Mouse (Mus musculus) lung, postnatal 0 days (tissue): Measurements from ENCODE around the gene Smg1. TPM values are rescaled to one million over a fixed set of nuclear protein-coding genes. Genes with fewer than 3 reads are reported as not detected.
A peak's percentile ranks its signal among the peaks of the same experiment; 100 is the strongest.

Experiments used
- ATAC-seq: fragments of 200-750 bp; cut with Nextera tagmentation; 2 replicates; pipeline ENCODE4 v1.8.0; 2017; ENCODE audit warnings: moderate library complexity
- DNase-seq: peaks from one replicate; pipeline ENCODE4 v3.0.0-alpha.2; 2016; ENCODE audit warnings: low spot score
- H3K27ac ChIP-seq: fragments of 300-500 bp; sonication (generic); 2 replicates; pipeline ENCODE4 v1.5.1; 2014; ENCODE audit warnings: antibody characterized with exemption, mild to moderate bottlenecking, low read length, mixed read lengths
- H3K27me3 ChIP-seq: fragments of 300-500 bp; sonication (generic); replicated peaks from 2 replicates; pipeline ENCODE4 v1.6.1; 2014; ENCODE audit warnings: low read length, mixed read lengths; ENCODE audit not compliant: insufficient read depth
- H3K36me3 ChIP-seq: fragments of 300-500 bp; sonication (generic); 2 replicates; pipeline ENCODE4 v1.6.1; 2014; ENCODE audit warnings: low read length, mixed read lengths; ENCODE audit not compliant: insufficient read depth
- H3K4me1 ChIP-seq: fragments of 300-500 bp; sonication (generic); 2 replicates; pipeline ENCODE4 v1.6.1; 2014; ENCODE audit warnings: antibody characterized with exemption, low read depth, low read length, mixed read lengths; ENCODE audit not compliant: insufficient read depth
- H3K4me2 ChIP-seq: fragments of 300-500 bp; sonication (generic); replicated peaks from 2 replicates; pipeline ENCODE4 v1.6.1; 2014; ENCODE audit warnings: low read depth, mild to moderate bottlenecking, low read length, moderate library complexity, mixed read lengths
- H3K4me3 ChIP-seq: fragments of 300-500 bp; sonication (generic); 2 replicates; pipeline ENCODE4 v1.5.1; 2014; ENCODE audit warnings: low read depth, low read length
- H3K9ac ChIP-seq: fragments of 300-500 bp; sonication (generic); replicated peaks from 2 replicates; pipeline ENCODE4 v1.6.1; 2014; ENCODE audit warnings: low read depth, mild to moderate bottlenecking
- H3K9me3 ChIP-seq: fragments of 300-500 bp; sonication (generic); 2 replicates; pipeline ENCODE4 v1.6.1; 2016; ENCODE audit warnings: low read length, mixed read lengths
- CTCF ChIP-seq: IDR thresholded peaks from 2 replicates; pipeline ENCODE4 v1.5.1; 2016; ENCODE audit warnings: antibody characterized with exemption, mild to moderate bottlenecking
- EP300 ChIP-seq: IDR thresholded peaks from 2 replicates; pipeline ENCODE4 v1.6.1; 2016; ENCODE audit warnings: antibody characterized with exemption, mild to moderate bottlenecking, control low read depth
- WGBS: fragments of 180-500 bp; shearing (Covaris S2); extraction: QIAGEN DNeasy Blood & Tissue Kit; methylation state at CpG from one replicate; pipeline ENCODE4 v1.1.7; 2014; 5-methylcytosine and 5-hydroxymethylcytosine counted together
- polyA plus RNA-seq: library from polyadenylated mRNA; unstranded; fragments of >200 nt; fragmentation: Nextera tagmentation; extraction: Ambion mirVana; gene quantifications from 2 replicates; pipeline ENCODE4 v1.2.1, GENCODE M21; 2015

Smg1 gene
- polyA plus RNA-seq, 1 experiment from 2014 or later = 11.2 TPM

DNA sequence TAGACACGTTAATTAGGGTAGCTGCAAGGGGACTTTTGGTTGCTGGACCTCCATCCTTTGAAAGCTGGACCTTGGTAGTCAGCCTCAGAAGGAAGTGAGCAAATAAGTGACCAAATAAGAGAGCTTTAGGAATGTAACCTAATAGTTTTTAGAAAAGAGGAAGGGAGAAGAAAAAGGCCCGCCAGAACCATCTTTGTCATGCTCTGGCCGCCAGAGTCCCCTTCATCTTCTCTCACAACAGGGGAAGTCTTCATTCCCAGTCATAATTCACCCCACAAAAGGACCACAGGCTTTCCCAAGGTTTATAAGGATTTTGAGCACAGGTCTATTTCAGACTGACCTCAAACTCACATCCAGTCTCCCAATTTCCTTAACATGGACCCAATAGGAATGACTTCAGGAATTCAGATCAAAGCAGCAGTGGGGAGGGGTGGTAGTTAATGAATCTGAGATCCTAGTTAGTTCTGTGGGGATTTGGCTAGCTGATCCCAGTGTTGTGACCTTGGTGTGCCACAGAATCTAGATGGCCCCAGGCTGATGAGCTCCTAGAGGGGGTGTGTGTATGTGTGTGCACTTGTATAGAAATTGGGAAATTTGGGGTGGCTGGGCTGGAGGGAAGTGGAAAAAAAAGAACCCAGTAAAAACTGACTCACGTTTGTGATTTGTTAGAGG lies 125.8 kb downstream of the Smg1 start:
- Histone ChIP-seq H3K9ac (no peak overlapping the region), H3K27ac (peak overlapping the region; percentile 90), H3K9me3 (no peaks in the 10 kb centered on the region), H3K4me1 (peaks cover 21% of the 10 kb centered on the region; the same call in 1 of the 2 replicates), H3K27me3 (no peaks in the 10 kb centered on the region), H3K4me3 (no peak overlapping the region), H3K36me3 (peaks cover 18% of the 10 kb centered on the region; the same call in 1 of the 2 replicates), H3K4me2 (no peak overlapping the region)
- DNase-seq (no peak), ATAC-seq (no peak)
- TF ChIP-seq EP300 (0 out of 2 replicates have a peak, but pooled peaks have one; percentile 10), CTCF (no peak)
- WGBS = 41% methylated on average over 4 of the region's 4 CpGs

DNA sequence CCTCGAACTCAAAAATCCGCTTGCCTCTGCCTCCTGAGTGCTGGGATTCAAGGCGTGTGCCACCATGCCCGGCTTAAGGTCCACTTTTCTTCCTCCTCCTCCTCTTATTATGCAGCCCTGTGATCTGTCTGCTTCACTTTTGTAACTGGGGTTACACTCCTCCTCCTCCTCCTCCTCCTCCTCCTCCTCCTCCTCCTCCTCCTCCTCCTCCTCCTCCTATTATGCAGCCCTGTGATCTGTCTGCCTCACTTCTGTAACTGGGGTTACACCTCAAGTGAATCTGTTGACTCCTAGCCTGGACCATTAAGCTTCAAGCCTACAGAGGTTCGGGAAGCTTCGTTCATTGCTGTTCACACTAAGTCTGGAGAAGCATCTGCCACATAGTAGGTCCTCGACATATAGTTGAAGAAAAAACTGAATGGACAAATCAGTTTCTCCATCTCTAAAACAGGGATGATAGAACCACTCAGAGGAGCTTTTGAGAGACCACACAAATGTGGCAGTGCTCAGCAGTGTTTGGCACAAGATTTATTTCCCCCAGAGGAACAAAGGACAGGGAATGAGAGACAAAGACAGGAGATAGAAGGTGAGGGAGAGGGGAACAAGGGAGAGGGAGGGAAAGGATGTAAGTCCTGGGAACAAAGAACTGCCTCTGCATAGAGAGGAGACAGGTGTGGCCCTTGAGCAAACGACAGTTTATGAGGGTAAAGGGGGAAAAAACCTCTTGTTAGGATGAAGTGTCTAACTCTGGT lies 126.5 kb downstream of the Smg1 start:
- TF ChIP-seq EP300 (no peak), CTCF (no peak)
- Histone ChIP-seq H3K4me3 (peak overlapping the region; percentile 86; the same call in 1 of the 2 replicates), H3K36me3 (peaks cover 17% of the 10 kb centered on the region; the same call in 1 of the 2 replicates), H3K4me2 (peak overlapping the region; percentile 65), H3K4me1 (peaks cover 21% of the 10 kb centered on the region; the same call in 1 of the 2 replicates), H3K9ac (no peak overlapping the region), H3K9me3 (no peaks in the 10 kb centered on the region), H3K27ac (peak overlapping the region; percentile 26), H3K27me3 (no peaks in the 10 kb centered on the region)
- ATAC-seq (no peak), DNase-seq (no peak)
- 16% methylated on average over 8 of the region's 8 CpGs for WGBS

DNA sequence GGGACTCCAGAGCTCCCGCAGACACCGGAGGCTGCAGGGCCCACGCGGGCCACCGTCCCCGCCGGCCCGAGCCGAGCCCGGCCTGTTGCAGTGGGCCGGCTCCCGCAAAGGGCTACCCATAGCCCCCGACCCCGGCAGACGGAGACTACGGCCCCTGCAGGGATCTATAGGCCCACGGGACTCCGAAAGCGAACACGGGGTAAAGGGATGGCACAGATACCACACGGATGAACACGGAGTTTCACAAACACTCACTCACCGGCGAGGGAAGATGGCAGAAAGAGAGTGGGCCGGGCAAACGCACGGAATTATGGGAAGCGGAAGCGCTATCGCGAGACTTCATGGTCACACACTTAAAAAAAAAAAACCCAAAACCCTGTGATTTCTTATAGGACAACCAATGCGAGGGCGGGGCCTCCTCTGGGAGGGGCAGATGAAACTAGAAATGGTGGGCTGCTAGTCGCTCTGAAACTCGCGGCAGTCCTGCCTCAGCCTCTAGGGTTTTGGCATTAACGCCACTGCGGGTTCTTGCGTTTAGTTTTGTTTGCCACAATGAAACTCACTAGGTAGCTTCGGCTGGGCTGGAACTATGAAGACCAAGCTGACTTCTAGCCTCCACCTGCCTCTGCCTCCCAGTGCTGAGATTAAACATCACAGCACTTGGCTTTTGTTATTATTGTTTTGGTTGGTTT lies 127.4 kb downstream of the Smg1 start, which contains the start of gene Rps15a:
TSS of gene Rps15a (minus strand) at position 312 of the 692 bp plus-strand sequence.
- Histone ChIP-seq H3K9ac (peak within 1 kb of the TSS; percentile 94), H3K4me2 (peak within 1 kb of the TSS; percentile 65), H3K27ac (peak within 1 kb of the TSS; percentile 85), H3K4me3 (peak within 1 kb of the TSS; percentile 86), H3K4me1 (peaks cover 21% of the 10 kb centered on the region; the same call in 1 of the 2 replicates), H3K36me3 (peaks cover 21% of the 10 kb centered on the region; the same call in 1 of the 2 replicates), H3K27me3 (no peaks in the 10 kb centered on the region), H3K9me3 (no peaks in the 10 kb centered on the region)
- TF ChIP-seq CTCF (peak; percentile 25), EP300 (peak; percentile 96)
- DNase-seq (peak; percentile 98), ATAC-seq (peak; percentile 75)
- under 1% methylated on average over 40 of the region's 40 CpGs for WGBS

DNA sequence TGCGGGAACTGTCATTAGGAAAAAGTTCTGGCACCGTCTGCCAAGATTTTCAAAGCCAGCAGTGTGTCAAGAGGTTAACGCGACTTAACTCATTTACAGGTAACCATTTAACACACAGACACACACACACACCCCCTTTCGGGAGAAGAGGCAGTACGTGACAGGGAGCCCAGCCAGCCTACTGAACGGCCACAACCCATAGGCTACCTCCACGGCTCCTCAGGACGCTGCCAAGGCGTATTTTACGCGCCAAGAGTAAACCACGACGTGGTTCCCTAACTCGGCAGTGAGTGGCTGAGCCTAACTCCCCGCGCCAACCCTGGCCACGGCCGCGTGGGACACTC lies 128.0 kb downstream of the Smg1 start:
- Histone ChIP-seq H3K27ac (peak overlapping the region; percentile 85), H3K9ac (peak overlapping the region; percentile 94), H3K4me1 (peaks cover 19% of the 10 kb centered on the region; the same call in 1 of the 2 replicates), H3K4me3 (peak overlapping the region; percentile 86), H3K27me3 (no peaks in the 10 kb centered on the region), H3K36me3 (peaks cover 25% of the 10 kb centered on the region; the same call in 1 of the 2 replicates), H3K9me3 (no peaks in the 10 kb centered on the region), H3K4me2 (peak overlapping the region; percentile 65)
- ATAC-seq (peak; percentile 43), DNase-seq (no peak)
- WGBS = 2% methylated on average over 20 of the region's 20 CpGs
- no peak for TF ChIP-seq EP300
- TF ChIP-seq CTCF = no peak

DNA sequence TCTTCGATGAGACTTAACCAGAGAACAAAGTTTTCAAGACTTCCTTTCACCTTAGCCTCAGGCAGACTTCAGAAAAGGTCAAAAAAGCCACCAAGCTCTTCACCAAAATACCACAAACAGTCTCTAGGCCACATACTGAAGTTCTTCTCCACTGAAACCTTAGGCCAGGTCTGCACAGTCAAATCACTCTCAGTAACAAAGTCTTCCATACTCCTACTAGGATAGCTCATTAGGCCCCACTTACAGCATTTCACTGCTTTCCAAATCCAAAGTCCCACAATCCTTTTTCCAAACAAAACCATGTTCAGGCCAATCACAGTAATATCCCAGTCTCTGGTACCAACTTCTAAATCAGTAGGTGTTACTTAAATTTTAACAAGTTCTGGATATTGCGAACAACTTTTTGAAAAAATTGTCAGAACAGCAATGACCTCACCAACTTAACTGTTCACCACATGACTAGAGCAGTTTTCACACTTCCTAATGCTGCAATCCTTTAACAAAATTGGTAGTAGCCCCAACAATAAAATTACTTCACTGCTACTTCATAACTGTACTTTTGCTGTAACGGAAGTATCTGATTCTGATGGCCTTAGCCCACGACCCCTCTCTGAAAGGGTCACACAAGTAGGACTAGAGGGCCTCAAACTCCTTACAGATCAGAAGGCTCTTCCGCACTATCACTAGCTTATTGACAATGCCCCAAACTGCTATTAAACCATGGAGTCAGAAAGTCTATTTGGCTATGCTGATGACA lies 129.8 kb downstream of the Smg1 start:
- no peak for DNase-seq
- peaks cover 14% of the 10 kb centered on the region; the same call in 1 of the 2 replicates for H3K4me1 ChIP-seq

More for the DNA sequence above, 129.8 kb downstream of the Smg1 start:
- no peak overlapping the region for H3K27ac ChIP-seq
- TF ChIP-seq EP300 = no peak
- no peak for TF ChIP-seq CTCF
- WGBS = 47% methylated on average over 5 of the region's 5 CpGs
- peak overlapping the region; percentile 65; the same call in 1 of the 2 replicates for H3K4me2 ChIP-seq
- H3K9me3 ChIP-seq = no peaks in the 10 kb centered on the region
- H3K27me3 ChIP-seq = no peaks in the 10 kb centered on the region
- H3K4me3 ChIP-seq = no peak overlapping the region
- H3K9ac ChIP-seq = 0 out of 2 replicates have a peak overlapping the region, but pooled peaks have one; percentile 94
- H3K36me3 ChIP-seq = peaks cover 31% of the 10 kb centered on the region; the same call in 1 of the 2 replicates
- ATAC-seq = no peak
